Mouse (Mus musculus): Measurements from ENCODE around the gene Tcf20. TPM values are rescaled to one million over a fixed set of nuclear protein-coding genes. Genes with fewer than 3 reads are reported as not detected.
"Not testable (repeated sequence)": the region's sequence is repeated elsewhere in the genome, so short reads cannot be mapped to it uniquely, and the experiment has no call there.

The Tcf20 gene
- polyA plus RNA-seq, 1 experiment from 2014 or later = 6.0 TPM

- Histone ChIP-seq H3K9me3 (no peaks in the 10 kb centered on the region), H3K27ac (no peak overlapping the region), H3K27me3 (ENCODE audit: insufficient read depth, poor library complexity, severe bottlenecking) (no peaks in the 10 kb centered on the region), H3K36me3 (no peaks in the 10 kb centered on the region), H3K4me3 (no peak overlapping the region), H3K4me1 (no peaks in the 10 kb centered on the region)
- 89% methylated on average over 11 of the region's 11 CpGs for WGBS
- DNase-seq (ENCODE audit: low spot score) = peak; percentile 73
Measured at GRCm38 (mm10) chr15:82792566-82792965, 195.1 kb downstream of the Tcf20 start.

- Histone ChIP-seq H3K27ac (no peak overlapping the region), H3K9me3 (no peaks in the 10 kb centered on the region), H3K4me1 (no peaks in the 10 kb centered on the region), H3K4me3 (no peak overlapping the region), H3K27me3 (ENCODE audit: insufficient read depth, poor library complexity, severe bottlenecking) (no peaks in the 10 kb centered on the region), H3K36me3 (no peaks in the 10 kb centered on the region)
- WGBS = 64% methylated on average over 1 of the region's 1 CpGs
- DNase-seq (ENCODE audit: low spot score) = no peak
Measured at GRCm38 (mm10) chr15:82784581-82784980, 203.1 kb downstream of the Tcf20 start.

- no peak overlapping the region for H3K27ac ChIP-seq
- no peaks in the 10 kb centered on the region for H3K36me3 ChIP-seq
- no peak overlapping the region for H3K4me3 ChIP-seq
- no peaks in the 10 kb centered on the region for H3K27me3 ChIP-seq (ENCODE audit: insufficient read depth, poor library complexity, severe bottlenecking)
- H3K4me1 ChIP-seq = no peaks in the 10 kb centered on the region
- no peak for DNase-seq (ENCODE audit: low spot score)
- WGBS = 77% methylated on average over 1 of the region's 1 CpGs
- no peaks in the 10 kb centered on the region for H3K9me3 ChIP-seq
Measured at GRCm38 (mm10) chr15:82783800-82784199, 203.9 kb downstream of the Tcf20 start.

- not testable (repeated sequence) for H3K4me3 ChIP-seq; H3K36me3 ChIP-seq; H3K27ac ChIP-seq; H3K27me3 ChIP-seq (ENCODE audit: insufficient read depth, poor library complexity, severe bottlenecking); H3K9me3 ChIP-seq; H3K4me1 ChIP-seq
- WGBS = 80% methylated on average over 5 of the region's 5 CpGs
- peak; percentile 55 for DNase-seq (ENCODE audit: low spot score)
Measured at GRCm38 (mm10) chr15:82777856-82778255, 209.8 kb downstream of the Tcf20 start.

GRCm38 (mm10) chr15:82765943-82766342 is 221.7 kb downstream of the Tcf20 start:
- Histone ChIP-seq H3K27me3 (ENCODE audit: insufficient read depth, poor library complexity, severe bottlenecking) (no peaks in the 10 kb centered on the region), H3K4me1 (no peaks in the 10 kb centered on the region), H3K36me3 (no peaks in the 10 kb centered on the region), H3K9me3 (no peaks in the 10 kb centered on the region), H3K4me3 (no peak overlapping the region), H3K27ac (no peak overlapping the region)
- 90% methylated on average over 2 of the region's 2 CpGs for WGBS
- DNase-seq (ENCODE audit: low spot score) = no peak

- H3K9me3 ChIP-seq = no peaks in the 10 kb centered on the region
- H3K4me3 ChIP-seq = no peak overlapping the region
- H3K27ac ChIP-seq = no peak overlapping the region
- no peak for DNase-seq (ENCODE audit: low spot score)
- no peaks in the 10 kb centered on the region for H3K27me3 ChIP-seq (ENCODE audit: insufficient read depth, poor library complexity, severe bottlenecking)
- no peaks in the 10 kb centered on the region for H3K36me3 ChIP-seq
- WGBS = 71% methylated on average over 6 of the region's 6 CpGs
- H3K4me1 ChIP-seq = no peaks in the 10 kb centered on the region
Measured at GRCm38 (mm10) chr15:82764881-82765280, 222.8 kb downstream of the Tcf20 start.

- DNase-seq (ENCODE audit: low spot score) = no peak
- Histone ChIP-seq H3K4me3 (no peak within 1 kb of the TSS), H3K9me3 (no peaks in the 10 kb centered on the region), H3K4me1 (no peaks in the 10 kb centered on the region), H3K36me3 (no peaks in the 10 kb centered on the region), H3K27ac (no peak within 1 kb of the TSS), H3K27me3 (ENCODE audit: insufficient read depth, poor library complexity, severe bottlenecking) (no peaks in the 10 kb centered on the region)
- WGBS = 89% methylated on average over 9 of the region's 9 CpGs
Measured at GRCm38 (mm10) chr15:82763631-82764420, 223.8 kb downstream of the Tcf20 start, which contains the start of gene Cyp2d40. TSS of gene Cyp2d40 (minus strand) at chr15:82764183.

Small RNA genes lying within 50 kb of the gene (microRNA-seq; reads per million reads assigned to microRNA genes)
- gene Gm27618 (not detected), gene Mir3080 (15.7 reads per million, percentile 29 among the genes with 10 or more reads in this experiment)

Other genes starting within 250 kb of the Tcf20 start
- gene Cyp2d40, start 223.7 kb downstream of the Tcf20 start, polyA plus RNA-seq (2016; fragmentation: Nextera tagmentation; extraction: Ambion mirVana) = not detected in 2 replicates
- gene Cyp2d26, start 193.6 kb downstream of the Tcf20 start, polyA plus RNA-seq (2016; fragmentation: Nextera tagmentation; extraction: Ambion mirVana) = 0.08 TPM in 1 of 2 replicates, not detected in the other
- 2.0 and 3.4 TPM in 2 replicates for gene Nfam1, start 45.4 kb upstream of the Tcf20 start, polyA plus RNA-seq (2016; fragmentation: Nextera tagmentation; extraction: Ambion mirVana)
- 57.6 and 75.6 TPM in 2 replicates for gene Serhl, start 101.6 kb upstream of the Tcf20 start, polyA plus RNA-seq (2016; fragmentation: Nextera tagmentation; extraction: Ambion mirVana)
- gene Rrp7a, start 134.9 kb upstream of the Tcf20 start, polyA plus RNA-seq (2016; fragmentation: Nextera tagmentation; extraction: Ambion mirVana) = 52.7 and 64.6 TPM in 2 replicates
- gene Poldip3, start 161.5 kb upstream of the Tcf20 start, polyA plus RNA-seq (2016; fragmentation: Nextera tagmentation; extraction: Ambion mirVana) = 105 and 119 TPM in 2 replicates
- 177 and 178 TPM in 2 replicates for gene Cyb5r3, start 184.7 kb upstream of the Tcf20 start, polyA plus RNA-seq (2016; fragmentation: Nextera tagmentation; extraction: Ambion mirVana)

Measured in heart, embryonic 10.5 days (tissue).